Mouse (Mus musculus): ENCODE measurements around the gene Wdr38. TPM values are rescaled to one million over a fixed set of nuclear protein-coding genes. Genes with fewer than 3 reads are reported as not detected.

Gene Wdr38
- polyA plus RNA-seq (2015; fragmentation: Nextera tagmentation; extraction: Ambion mirVana), result 1.6 and 1.8 TPM in 2 replicates

DNA sequence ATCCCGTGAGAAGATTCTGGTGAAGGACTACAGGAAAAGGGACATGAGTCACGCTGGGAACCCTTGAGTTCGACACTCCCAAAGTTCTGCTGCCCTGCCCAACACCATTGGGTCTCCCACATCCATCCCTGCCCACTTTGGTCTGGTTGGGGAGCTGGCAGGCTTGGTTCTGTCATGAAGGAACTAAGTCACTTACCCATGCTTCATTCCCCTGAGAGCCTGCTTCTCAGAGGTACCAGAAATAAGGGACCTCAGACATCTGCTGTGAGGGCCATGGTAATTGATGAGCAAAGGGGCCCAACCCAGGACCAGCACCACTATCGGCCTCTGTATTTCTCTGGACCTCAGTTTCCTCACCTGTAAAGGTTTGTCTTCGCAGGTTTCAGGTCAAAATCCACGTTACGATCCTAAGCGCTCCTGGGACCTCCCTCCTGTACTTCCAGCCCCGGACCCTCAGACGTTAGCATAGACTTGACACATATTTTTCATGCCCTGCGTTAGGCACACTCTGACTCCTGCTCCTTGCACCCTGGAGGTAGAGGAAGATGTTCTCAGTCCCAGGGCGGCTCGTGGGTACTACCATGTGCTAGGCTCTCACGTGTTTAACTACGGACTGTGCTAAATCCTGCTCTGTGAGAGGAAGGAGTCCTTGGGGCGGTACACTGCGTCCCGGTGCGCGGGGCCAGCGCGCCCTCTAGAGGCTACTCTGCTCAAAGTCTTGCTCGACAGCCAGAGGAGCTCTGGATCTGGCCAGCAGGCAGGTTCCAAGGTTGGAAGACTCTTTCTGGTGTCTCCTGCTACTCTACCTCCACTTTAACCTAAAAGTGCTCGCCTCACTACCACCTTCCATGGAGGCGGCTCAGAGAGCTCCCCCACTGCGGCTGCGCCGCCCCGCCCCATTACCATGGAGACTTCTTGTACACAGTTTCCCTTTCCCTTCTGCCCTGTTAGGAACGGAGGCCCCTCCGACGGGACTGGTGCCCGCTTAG is at the start of gene Wdr38:
Gene Wdr38, plus strand, starts transcription at position 91 of the 989 bp plus-strand sequence.
- Histone ChIP-seq H3K4me2 (replicated peaks) (peak within 1 kb of the TSS; percentile 48), H3K4me3 (replicated peaks) (peak within 1 kb of the TSS; percentile 21), H3K36me3 (peaks cover 32% of the 10 kb centered on the region), H3K27ac (no peak within 1 kb of the TSS), H3K27me3 (peaks cover 5% of the 10 kb centered on the region; the same call in 1 of the 2 replicates), H3K4me1 (replicated peaks) (peaks cover 13% of the 10 kb centered on the region), H3K9ac (replicated peaks) (peak within 1 kb of the TSS; percentile 4; the same call in 1 of the 2 replicates), H3K9me3 (no peaks in the 10 kb centered on the region)
- ATAC-seq, result peak; percentile 92
- 16% methylated on average over 33 of the region's 33 CpGs for WGBS

DNA sequence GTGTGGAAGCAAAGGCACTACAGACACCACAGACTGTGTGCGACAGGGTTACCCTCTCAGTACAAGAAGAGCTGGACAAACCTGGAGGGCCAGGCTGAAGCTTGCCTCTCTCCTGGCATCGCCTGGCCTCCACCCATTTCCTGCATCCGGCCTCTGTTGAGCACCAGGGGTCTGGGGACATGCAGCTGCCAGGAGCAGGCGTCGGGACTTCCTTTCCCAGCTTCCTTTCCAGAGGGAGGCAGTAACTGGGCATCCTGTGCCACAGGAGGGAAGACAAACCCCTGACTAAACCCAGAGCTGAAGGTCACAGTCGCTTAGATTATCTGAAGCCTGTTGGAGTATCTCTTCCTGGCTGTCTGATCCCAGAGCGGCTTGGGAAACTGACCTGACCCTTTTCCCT is 49.7 kb upstream of the Wdr38 start:
- Histone ChIP-seq H3K4me3 (replicated peaks) (no peak overlapping the region), H3K4me2 (replicated peaks) (no peak overlapping the region), H3K9me3 (no peaks in the 10 kb centered on the region), H3K9ac (replicated peaks) (no peak overlapping the region), H3K36me3 (no peaks in the 10 kb centered on the region), H3K27me3 (no peaks in the 10 kb centered on the region), H3K4me1 (replicated peaks) (no peaks in the 10 kb centered on the region), H3K27ac (no peak overlapping the region)
- 82% methylated on average over 7 of the region's 7 CpGs for WGBS
- no peak for ATAC-seq

DNA sequence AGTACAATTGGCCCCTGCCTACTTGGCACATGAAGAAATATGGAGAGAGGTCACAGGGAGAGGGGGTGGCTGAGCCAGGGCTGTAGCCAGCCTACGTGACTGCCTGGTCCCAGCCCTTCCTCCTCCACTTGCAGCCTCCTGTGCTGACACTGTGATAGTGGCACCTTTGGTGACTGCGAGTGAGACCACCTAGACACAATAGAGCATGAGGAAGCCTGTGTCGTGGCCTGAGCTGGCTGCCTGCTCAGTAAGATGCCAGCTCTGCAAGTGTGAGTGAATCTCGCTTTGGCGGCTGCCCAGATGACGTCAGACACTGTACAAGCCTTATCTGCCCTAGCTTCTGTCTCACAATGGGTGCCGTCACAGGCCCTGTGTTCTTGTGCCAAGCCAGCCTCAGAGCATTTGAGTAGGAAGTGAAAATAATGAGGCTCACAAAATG is 47.0 kb upstream of the Wdr38 start:
- peak; percentile 74 for ATAC-seq
- no peak overlapping the region for H3K4me2 ChIP-seq (replicated peaks)
- WGBS, result 80% methylated on average over 7 of the region's 7 CpGs

DNA sequence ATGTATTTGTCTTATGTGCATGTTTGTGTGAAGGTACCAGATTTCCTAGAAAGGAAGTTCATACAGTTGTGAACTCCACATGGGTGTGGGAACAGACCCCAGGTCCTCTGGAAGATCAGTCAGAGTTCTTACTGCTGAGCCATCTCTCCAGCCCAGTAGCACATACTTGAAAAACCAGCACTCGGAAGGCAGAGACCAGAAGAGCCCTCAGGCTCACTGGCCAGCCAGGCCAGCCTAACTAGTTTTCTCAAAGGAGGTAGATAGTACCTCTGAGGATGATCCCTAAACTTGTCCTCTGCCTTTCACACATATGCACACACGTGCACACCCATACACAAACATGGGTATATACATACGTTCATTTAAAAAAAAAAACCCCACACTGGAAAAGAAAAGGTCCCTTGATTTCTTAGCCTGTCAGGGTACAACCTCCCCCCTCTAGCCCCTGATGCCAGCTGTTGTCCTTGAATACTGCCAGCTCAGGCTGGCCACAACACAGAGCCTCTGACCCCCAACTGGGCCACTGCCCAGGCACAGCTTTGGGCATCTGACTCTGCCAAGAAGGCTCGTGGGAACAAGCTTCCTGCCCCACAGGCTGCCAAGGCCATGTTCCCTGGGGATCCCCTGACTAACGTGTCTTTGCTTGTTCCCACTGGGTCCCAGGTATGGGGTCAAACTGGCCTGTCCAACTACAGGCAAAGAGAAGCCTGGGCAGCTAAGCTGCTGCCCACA is 44.0 kb upstream of the Wdr38 start:
- H3K27ac ChIP-seq, result no peak overlapping the region
- no peak overlapping the region for H3K4me3 ChIP-seq (replicated peaks)
- no peaks in the 10 kb centered on the region for H3K4me1 ChIP-seq (replicated peaks)
- H3K9me3 ChIP-seq, result no peaks in the 10 kb centered on the region
- H3K36me3 ChIP-seq, result no peaks in the 10 kb centered on the region
- no peak overlapping the region for H3K4me2 ChIP-seq (replicated peaks)
- 83% methylated on average over 5 of the region's 5 CpGs for WGBS
- H3K9ac ChIP-seq (replicated peaks), result no peak overlapping the region
- H3K27me3 ChIP-seq, result no peaks in the 10 kb centered on the region
- no peak for ATAC-seq

More for the DNA sequence above, 47.0 kb upstream of the Wdr38 start:
- Histone ChIP-seq H3K4me3 (replicated peaks) (no peak overlapping the region), H3K9me3 (no peaks in the 10 kb centered on the region), H3K9ac (replicated peaks) (no peak overlapping the region), H3K36me3 (no peaks in the 10 kb centered on the region), H3K27me3 (no peaks in the 10 kb centered on the region), H3K4me1 (replicated peaks) (no peaks in the 10 kb centered on the region), H3K27ac (no peak overlapping the region)

DNA sequence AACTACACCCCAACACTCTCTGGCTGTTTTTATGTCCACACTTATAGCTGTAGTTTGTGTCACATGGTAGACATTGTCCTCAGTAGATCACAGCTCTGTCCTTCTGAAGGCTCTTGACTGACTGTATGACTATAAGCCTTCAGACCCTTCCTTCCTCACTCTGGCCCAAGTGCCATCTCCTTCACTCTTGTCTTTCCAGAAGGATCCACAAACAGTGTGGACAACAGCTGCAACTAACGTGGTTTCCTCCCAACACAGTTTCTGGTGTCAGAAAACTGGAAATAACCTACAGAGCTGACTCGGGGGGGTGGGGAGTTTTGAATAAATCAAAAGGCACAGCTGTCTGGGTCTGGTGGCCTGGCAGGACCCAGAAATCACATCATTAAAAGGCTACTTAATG is 41.2 kb upstream of the Wdr38 start:
- ATAC-seq, result no peak
- Histone ChIP-seq H3K9ac (replicated peaks) (no peak overlapping the region), H3K9me3 (no peaks in the 10 kb centered on the region), H3K4me2 (replicated peaks) (no peak overlapping the region), H3K4me3 (replicated peaks) (no peak overlapping the region), H3K27ac (no peak overlapping the region), H3K4me1 (replicated peaks) (no peaks in the 10 kb centered on the region), H3K27me3 (no peaks in the 10 kb centered on the region), H3K36me3 (no peaks in the 10 kb centered on the region)
- WGBS, result 84% methylated on average over 2 of the region's 2 CpGs

DNA sequence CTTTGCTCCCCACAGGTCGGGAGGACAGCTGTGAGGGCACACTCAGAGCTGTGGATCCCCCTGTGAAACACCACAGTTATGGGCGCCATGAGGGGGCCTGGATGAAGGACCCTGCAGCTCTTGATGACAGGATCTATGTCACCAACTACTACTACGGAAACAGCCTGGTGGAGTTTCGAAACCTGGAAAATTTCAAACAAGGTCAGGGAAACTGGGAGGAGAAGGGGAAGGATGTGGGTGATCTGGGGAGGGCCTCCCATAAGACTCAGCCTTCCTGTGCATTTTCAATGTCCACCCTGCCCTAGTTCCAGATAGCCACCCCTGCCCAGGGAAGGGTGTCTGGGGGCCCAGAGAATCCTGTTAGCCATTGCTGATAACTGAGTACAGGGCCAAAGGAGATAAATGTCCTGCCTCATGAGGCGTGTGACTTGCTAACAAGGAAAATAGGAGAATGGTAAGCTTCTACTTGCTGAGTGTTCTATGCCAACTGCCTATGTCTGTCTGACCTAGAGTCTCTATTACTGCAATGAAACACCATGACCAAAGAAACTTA is 39.5 kb upstream of the Wdr38 start:
- Histone ChIP-seq H3K4me2 (replicated peaks) (no peak overlapping the region), H3K9me3 (no peaks in the 10 kb centered on the region), H3K27ac (no peak overlapping the region), H3K4me1 (replicated peaks) (no peaks in the 10 kb centered on the region), H3K27me3 (no peaks in the 10 kb centered on the region), H3K9ac (replicated peaks) (no peak overlapping the region), H3K36me3 (no peaks in the 10 kb centered on the region), H3K4me3 (replicated peaks) (no peak overlapping the region)
- 90% methylated on average over 5 of the region's 5 CpGs for WGBS
- ATAC-seq, result no peak

DNA sequence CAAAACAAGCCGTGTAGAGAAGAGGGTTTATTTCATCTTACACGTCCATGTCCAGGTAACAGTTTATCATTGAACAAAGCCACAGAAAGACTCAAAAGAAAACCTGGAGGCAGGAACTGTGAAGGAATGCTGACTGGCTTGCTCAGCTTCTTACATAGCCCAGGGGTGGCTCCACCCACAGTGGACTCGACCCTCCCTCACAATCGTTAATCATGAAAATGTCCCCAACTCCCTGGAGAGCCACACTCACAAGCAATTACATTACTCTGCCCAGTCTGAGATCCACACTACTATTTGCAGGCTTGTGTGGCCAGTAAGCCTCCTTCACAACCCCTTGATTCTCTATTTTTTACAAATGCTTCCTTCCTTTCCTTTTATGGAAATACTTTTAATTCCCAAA is 33.1 kb upstream of the Wdr38 start:
- H3K27ac ChIP-seq, result no peak overlapping the region
- no peaks in the 10 kb centered on the region for H3K27me3 ChIP-seq
- no peaks in the 10 kb centered on the region for H3K9me3 ChIP-seq
- no peak for ATAC-seq
- H3K4me1 ChIP-seq (replicated peaks), result no peaks in the 10 kb centered on the region
- H3K4me3 ChIP-seq (replicated peaks), result no peak overlapping the region
- H3K36me3 ChIP-seq, result no peaks in the 10 kb centered on the region
- no peak overlapping the region for H3K4me2 ChIP-seq (replicated peaks)
- no peak overlapping the region for H3K9ac ChIP-seq (replicated peaks)
- 59% methylated on average over 4 of the region's 4 CpGs for WGBS

DNA sequence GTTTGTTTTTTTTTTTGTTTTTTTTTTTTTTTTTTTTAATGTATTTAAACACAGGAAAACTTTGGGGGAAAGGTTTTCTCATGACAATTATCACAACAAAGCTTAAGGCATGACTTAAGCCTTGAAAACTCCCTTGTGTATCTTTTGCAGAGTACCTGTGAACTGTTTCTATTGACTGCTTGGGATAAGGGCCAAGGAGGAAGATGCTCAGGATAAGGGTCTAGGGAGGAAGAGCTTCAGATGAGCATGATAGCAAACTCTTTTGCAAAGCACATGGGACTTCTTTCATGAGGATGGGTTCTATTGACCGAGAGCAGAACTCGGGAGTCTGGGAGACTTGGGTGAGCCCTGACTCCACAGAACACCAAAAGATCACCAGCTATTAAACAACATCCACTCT is 27.6 kb upstream of the Wdr38 start:
- Histone ChIP-seq H3K36me3 (no peaks in the 10 kb centered on the region), H3K4me3 (replicated peaks) (no peak overlapping the region), H3K27me3 (no peaks in the 10 kb centered on the region), H3K9me3 (no peaks in the 10 kb centered on the region), H3K4me2 (replicated peaks) (no peak overlapping the region), H3K9ac (replicated peaks) (no peak overlapping the region), H3K4me1 (replicated peaks) (no peaks in the 10 kb centered on the region; the same call in 1 of the 2 replicates), H3K27ac (no peak overlapping the region)
- 94% methylated on average over 2 of the region's 2 CpGs for WGBS
- no peak for ATAC-seq

DNA sequence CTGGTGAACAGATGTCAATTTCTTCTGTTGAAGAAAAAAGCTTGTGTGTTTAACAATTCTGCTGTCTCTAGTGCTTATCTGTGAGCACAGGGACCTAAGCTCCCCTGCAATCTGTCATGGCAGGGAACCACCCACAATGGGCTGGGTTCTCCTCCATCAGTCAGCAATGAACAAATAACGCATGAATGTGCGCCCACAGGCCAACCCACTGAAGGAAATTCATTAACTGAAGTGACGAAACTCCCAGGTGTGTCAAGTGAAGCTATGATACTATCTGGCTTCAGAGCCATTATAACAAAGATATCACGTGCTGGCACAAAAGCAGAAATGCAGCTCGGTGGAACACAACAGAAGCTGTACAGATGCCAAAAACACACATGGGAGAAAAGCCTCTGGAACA is 27.2 kb upstream of the Wdr38 start:
- no peak overlapping the region for H3K4me2 ChIP-seq (replicated peaks)
- H3K27ac ChIP-seq, result no peak overlapping the region
- H3K4me3 ChIP-seq (replicated peaks), result no peak overlapping the region
- 79% methylated on average over 5 of the region's 5 CpGs for WGBS
- no peaks in the 10 kb centered on the region for H3K36me3 ChIP-seq
- no peaks in the 10 kb centered on the region for H3K27me3 ChIP-seq
- no peak for ATAC-seq
- H3K9ac ChIP-seq (replicated peaks), result no peak overlapping the region
- H3K9me3 ChIP-seq, result no peaks in the 10 kb centered on the region
- no peaks in the 10 kb centered on the region; the same call in 1 of the 2 replicates for H3K4me1 ChIP-seq (replicated peaks)

DNA sequence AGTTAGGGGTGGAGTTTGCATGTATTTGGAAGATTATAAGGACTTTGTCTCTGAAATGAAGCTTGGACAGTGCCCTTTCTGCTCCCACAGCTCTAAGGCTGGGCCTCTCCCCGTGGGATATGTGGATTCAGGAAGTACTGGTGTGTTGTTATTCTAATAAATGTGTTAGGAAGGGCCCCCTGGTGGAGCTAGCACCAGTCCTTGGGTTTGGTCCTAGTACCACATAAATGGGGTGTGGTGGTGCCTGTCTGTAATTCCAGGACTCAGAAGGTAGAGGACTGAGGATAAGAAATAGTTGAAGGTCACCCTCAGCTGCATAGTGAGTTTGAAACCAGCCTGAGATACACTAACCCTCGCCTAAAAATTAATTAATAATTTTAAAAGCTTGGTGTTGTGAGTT is 24.1 kb upstream of the Wdr38 start:
- WGBS, result 37% methylated on average over 2 of the region's 2 CpGs

DNA sequence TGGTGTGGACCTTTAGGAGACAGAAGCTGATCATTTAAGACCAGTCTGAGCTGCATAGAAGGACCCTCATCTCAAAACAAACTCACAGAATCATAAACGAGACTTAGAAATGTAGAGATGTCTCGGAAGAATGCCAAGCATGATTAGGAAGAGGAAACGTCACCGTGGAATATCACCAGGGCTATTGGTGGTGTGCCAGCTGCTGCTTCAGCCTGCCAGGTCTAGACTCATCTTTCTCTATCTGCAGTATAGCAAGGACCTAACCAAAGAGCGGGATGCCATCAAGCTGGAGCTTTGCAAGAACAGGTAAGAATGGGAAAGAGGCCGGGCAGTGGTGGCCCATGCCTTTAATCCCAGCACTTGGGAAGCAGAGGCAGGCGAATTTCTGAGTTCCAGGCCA is 23.6 kb upstream of the Wdr38 start:
- no peak overlapping the region for H3K4me3 ChIP-seq (replicated peaks)
- H3K27ac ChIP-seq, result no peak overlapping the region
- no peaks in the 10 kb centered on the region for H3K27me3 ChIP-seq
- no peaks in the 10 kb centered on the region for H3K36me3 ChIP-seq
- 86% methylated on average over 7 of the region's 7 CpGs for WGBS
- H3K4me2 ChIP-seq (replicated peaks), result no peak overlapping the region
- no peaks in the 10 kb centered on the region for H3K9me3 ChIP-seq
- H3K9ac ChIP-seq (replicated peaks), result no peak overlapping the region
- ATAC-seq, result no peak
- H3K4me1 ChIP-seq (replicated peaks), result no peaks in the 10 kb centered on the region; the same call in 1 of the 2 replicates

More for the DNA sequence above, 24.1 kb upstream of the Wdr38 start:
- H3K4me1 ChIP-seq (replicated peaks), result no peaks in the 10 kb centered on the region; the same call in 1 of the 2 replicates
- no peak overlapping the region for H3K4me3 ChIP-seq (replicated peaks)
- H3K9ac ChIP-seq (replicated peaks), result no peak overlapping the region
- H3K4me2 ChIP-seq (replicated peaks), result no peak overlapping the region
- H3K27ac ChIP-seq, result no peak overlapping the region
- H3K9me3 ChIP-seq, result no peaks in the 10 kb centered on the region
- H3K27me3 ChIP-seq, result no peaks in the 10 kb centered on the region
- H3K36me3 ChIP-seq, result no peaks in the 10 kb centered on the region
- ATAC-seq, result no peak

DNA sequence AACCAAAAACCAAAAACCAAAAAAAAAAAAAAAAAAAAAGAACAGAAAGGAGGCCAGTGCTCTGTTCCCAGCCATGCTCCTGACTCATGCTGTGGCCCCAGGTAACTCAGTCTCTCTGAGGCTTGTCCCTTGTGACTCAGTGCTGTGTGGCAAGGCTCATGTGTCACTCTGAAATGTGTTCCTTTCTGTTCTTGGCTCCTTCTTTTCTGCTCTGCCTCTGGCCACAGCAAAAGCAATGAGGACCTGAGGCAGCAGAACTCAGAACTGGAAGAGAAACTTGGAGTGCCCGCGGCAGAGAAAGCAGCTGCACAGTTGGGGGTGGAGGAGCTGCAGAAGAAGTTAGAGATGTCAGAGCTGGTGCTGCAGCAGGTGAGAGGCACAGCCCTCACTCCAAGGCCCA is 23.1 kb upstream of the Wdr38 start:
- Histone ChIP-seq H3K4me1 (replicated peaks) (no peaks in the 10 kb centered on the region; the same call in 1 of the 2 replicates), H3K9ac (replicated peaks) (no peak overlapping the region), H3K27ac (no peak overlapping the region), H3K27me3 (no peaks in the 10 kb centered on the region), H3K36me3 (no peaks in the 10 kb centered on the region), H3K4me2 (replicated peaks) (no peak overlapping the region), H3K9me3 (no peaks in the 10 kb centered on the region), H3K4me3 (replicated peaks) (no peak overlapping the region)
- 63% methylated on average over 2 of the region's 2 CpGs for WGBS
- no peak for ATAC-seq
